Mouse (Mus musculus): Measurements from ENCODE around the gene Mpg.

DNA sequence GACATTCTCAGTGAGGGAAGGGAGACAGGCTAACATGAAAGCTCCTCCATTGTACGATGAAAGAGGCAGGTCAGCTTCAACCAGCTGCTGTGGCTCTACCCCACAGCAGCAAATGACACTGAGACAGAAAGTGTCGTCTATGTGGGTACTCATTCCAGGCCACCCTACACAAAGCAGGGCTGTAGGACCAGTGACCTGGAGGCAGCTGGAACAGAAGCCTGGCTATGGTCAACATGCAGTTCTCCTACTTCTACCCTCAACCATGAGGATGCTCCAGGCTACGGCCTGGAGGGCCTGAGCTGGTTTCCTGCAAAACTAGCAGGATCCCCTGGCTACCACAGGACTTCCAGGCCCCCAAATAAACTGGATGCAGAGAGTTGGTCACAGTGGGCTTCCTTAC lies 30.3 kb downstream of the Mpg start:
- no peak for TF ChIP-seq GATA1 (IDR thresholded peaks at IDR 0.05; ENCODE audit: borderline replicate concordance, low read length)
- TF ChIP-seq FLI1 (IDR thresholded peaks at IDR 0.05; ENCODE audit: low read length): no peak

Measured in megakaryocyte, embryonic 14.5 days (primary cell).